Mouse (Mus musculus): ENCODE results near the gene Smoc1. TPM values are rescaled to one million over a fixed set of nuclear protein-coding genes. Genes with fewer than 3 reads are reported as not detected.
A peak's percentile ranks its signal among the peaks of the same experiment; 100 is the strongest.

The Smoc1 gene
- polyA plus RNA-seq (2017; shearing (Covaris generic)), result under 1 TPM in 1 of 2 experiments, not detected in 1; 0.53 TPM

- ATAC-seq, result no peak
These were observed at the start of gene Smoc1 for GRCm38 (mm10) chr12:81026277-81026994. Gene Smoc1 (plus strand): TSS chr12:81026808.

- no peak for ATAC-seq
These were observed 44.3 kb upstream of the Smoc1 start for GRCm38 (mm10) chr12:80982326-80982725.

GRCm38 (mm10) chr12:80983695-80984094, 42.9 kb upstream of the Smoc1 start:
- no peak for ATAC-seq

- no peak for ATAC-seq
These were observed 40.0 kb upstream of the Smoc1 start for GRCm38 (mm10) chr12:80986628-80987027.

GRCm38 (mm10) chr12:80988286-80988685, 38.3 kb upstream of the Smoc1 start:
- ATAC-seq, result no peak

GRCm38 (mm10) chr12:80990901-80991445, 35.6 kb upstream of the Smoc1 start:
- no peak for ATAC-seq

- no peak for ATAC-seq
These were observed 34.8 kb upstream of the Smoc1 start for GRCm38 (mm10) chr12:80991806-80992205.

- no peak for ATAC-seq
These were observed 34.0 kb upstream of the Smoc1 start for GRCm38 (mm10) chr12:80992540-80993122.

GRCm38 (mm10) chr12:80993773-80994172, 32.8 kb upstream of the Smoc1 start:
- no peak for ATAC-seq

GRCm38 (mm10) chr12:80995326-80995725, 31.3 kb upstream of the Smoc1 start:
- ATAC-seq, result no peak

GRCm38 (mm10) chr12:80997652-80998051, 29.0 kb upstream of the Smoc1 start:
- ATAC-seq, result no peak

GRCm38 (mm10) chr12:80998528-80999221, 27.9 kb upstream of the Smoc1 start:
- no peak for ATAC-seq

GRCm38 (mm10) chr12:81000924-81001323, 25.7 kb upstream of the Smoc1 start:
- ATAC-seq, result no peak

GRCm38 (mm10) chr12:81002841-81003635, 23.6 kb upstream of the Smoc1 start:
- ATAC-seq, result no peak

- no peak for ATAC-seq
These were observed 16.8 kb upstream of the Smoc1 start for GRCm38 (mm10) chr12:81009813-81010212.

- no peak for ATAC-seq
These were observed 14.6 kb upstream of the Smoc1 start for GRCm38 (mm10) chr12:81011994-81012393.

GRCm38 (mm10) chr12:81013496-81013895, 13.1 kb upstream of the Smoc1 start:
- ATAC-seq, result no peak

- ATAC-seq, result no peak
These were observed 9.0 kb upstream of the Smoc1 start for GRCm38 (mm10) chr12:81017624-81018023.

GRCm38 (mm10) chr12:81018516-81019279, 7.9 kb upstream of the Smoc1 start:
- ATAC-seq, result no peak

- peak; percentile 36 for ATAC-seq
These were observed 7.2 kb upstream of the Smoc1 start for GRCm38 (mm10) chr12:81019280-81019935.

GRCm38 (mm10) chr12:81024407-81024806, 2.2 kb upstream of the Smoc1 start:
- no peak for ATAC-seq
